Mouse (Mus musculus) midbrain, embryonic 16.5 days (tissue): ENCODE results near the gene Fam53a. TPM values are rescaled to one million over a fixed set of nuclear protein-coding genes. Genes with fewer than 3 reads are reported as not detected.

Experiments
- ATAC-seq: fragments of 200-750 bp; cut with Nextera tagmentation; 2 replicates; pipeline ENCODE4 v1.8.0; 2017; ENCODE audit warnings: moderate TSS enrichment
- H3K27ac ChIP-seq: fragments of 300-500 bp; sonication (generic); 2 replicates; pipeline ENCODE4 v1.5.1; 2014; ENCODE audit warnings: mild to moderate bottlenecking, low read length, mixed read lengths
- H3K27me3 ChIP-seq: fragments of 300-500 bp; sonication (generic); 2 replicates; pipeline ENCODE4 v1.6.1; 2014; ENCODE audit warnings: low read depth, low read length, mixed read lengths; ENCODE audit not compliant: control insufficient read depth, insufficient read depth
- H3K36me3 ChIP-seq: fragments of 300-500 bp; sonication (generic); 2 replicates; pipeline ENCODE4 v1.6.1; 2014; ENCODE audit warnings: mild to moderate bottlenecking, low read length, moderate library complexity, mixed read lengths; ENCODE audit not compliant: control insufficient read depth, insufficient read depth
- H3K4me1 ChIP-seq: fragments of 300-500 bp; sonication (generic); 2 replicates; pipeline ENCODE4 v1.6.1; 2014; ENCODE audit warnings: mild to moderate bottlenecking, low read length, mixed read lengths; ENCODE audit not compliant: control insufficient read depth, insufficient read depth
- H3K4me2 ChIP-seq: fragments of 300-500 bp; sonication (generic); 2 replicates; pipeline ENCODE4 v1.6.1; 2014; ENCODE audit warnings: mild to moderate bottlenecking, low read length, mixed read lengths
- H3K4me3 ChIP-seq: fragments of 300-500 bp; sonication (generic); 2 replicates; pipeline ENCODE4 v1.5.1; 2014; ENCODE audit warnings: low read depth, mild to moderate bottlenecking, low read length, moderate library complexity, mixed read lengths
- H3K9ac ChIP-seq: fragments of 300-500 bp; sonication (generic); 2 replicates; pipeline ENCODE4 v1.6.1; 2014; ENCODE audit warnings: low read depth, low read length, mixed read lengths
- H3K9me3 ChIP-seq: fragments of 300-500 bp; sonication (generic); replicated peaks from 2 replicates; pipeline ENCODE4 v1.6.1; 2014; ENCODE audit warnings: mild to moderate bottlenecking, low read length, mixed read lengths; ENCODE audit not compliant: control insufficient read depth, poor library complexity, severe bottlenecking
- WGBS: fragments of 180-500 bp; shearing (Covaris S2); extraction: QIAGEN DNeasy Blood & Tissue Kit; methylation state at CpG from one replicate; pipeline ENCODE4 v1.1.7; 2014; 5-methylcytosine and 5-hydroxymethylcytosine counted together
- polyA plus RNA-seq: library from polyadenylated mRNA; unstranded; fragments of >200 nt; fragmentation: Nextera tagmentation; extraction: Ambion mirVana; gene quantifications from 2 replicates; pipeline ENCODE4 v1.2.1, GENCODE M21; 2015

The Fam53a gene
- polyA plus RNA-seq, 1 experiment from 2014 or later: 30.3 TPM

DNA sequence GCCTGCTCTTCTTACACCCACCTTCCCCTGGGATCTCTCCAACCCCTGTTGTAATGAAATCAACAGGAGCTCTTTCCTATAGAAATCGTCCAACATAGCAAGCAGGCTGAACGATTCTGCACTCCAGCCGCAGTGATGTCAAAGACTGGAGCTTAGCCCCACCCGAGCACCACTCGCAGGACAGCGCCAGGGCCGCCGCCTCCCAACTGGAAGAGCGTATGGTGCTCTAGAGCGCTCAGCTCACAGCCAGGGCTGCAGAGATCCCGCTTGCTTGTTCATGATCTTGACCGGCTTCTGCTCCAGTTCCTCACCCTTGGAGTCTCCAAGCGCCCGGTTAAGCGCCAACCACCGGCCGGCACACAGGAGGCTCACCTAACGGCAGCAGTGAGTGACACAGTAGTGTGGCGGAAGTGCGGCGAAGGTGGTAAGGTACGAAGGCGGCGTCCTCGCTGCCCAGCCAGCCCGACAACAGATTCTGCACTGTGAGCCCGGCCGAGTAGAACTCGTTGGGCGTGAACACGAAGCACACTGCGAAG, 27.9 kb upstream of the Fam53a start:
- peak; percentile 41 for ATAC-seq

DNA sequence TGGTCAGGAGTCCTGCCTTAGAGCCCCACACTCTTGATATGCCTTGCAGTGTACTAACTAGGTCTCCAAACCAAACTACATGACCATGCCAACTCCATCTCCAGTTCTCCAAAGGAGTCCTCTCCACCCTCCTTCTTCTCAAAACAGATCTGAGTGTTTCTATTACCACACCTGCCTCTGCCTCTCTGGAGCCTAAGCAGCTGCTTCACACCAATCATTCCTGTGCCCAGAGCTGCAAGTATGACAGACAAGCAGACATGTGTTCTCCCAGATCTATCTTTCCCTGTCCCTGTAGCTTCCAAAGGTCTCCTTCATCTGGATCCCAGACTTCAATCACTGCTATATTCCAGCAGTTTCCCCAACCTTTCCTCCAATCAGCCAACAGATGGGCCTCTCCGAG, 27.3 kb upstream of the Fam53a start:
- H3K27ac ChIP-seq: no peak overlapping the region
- WGBS: 65% methylated on average over 1 of the region's 1 CpGs
- H3K4me2 ChIP-seq: peak overlapping the region; percentile 68
- H3K27me3 ChIP-seq: no peaks in the 10 kb centered on the region
- peak overlapping the region; percentile 82 for H3K9ac ChIP-seq
- H3K36me3 ChIP-seq: peaks cover 6% of the 10 kb centered on the region; the same call in 1 of the 2 replicates
- no peak for ATAC-seq
- peaks cover 29% of the 10 kb centered on the region for H3K4me1 ChIP-seq
- peak overlapping the region; percentile 63 for H3K4me3 ChIP-seq
- no peaks in the 10 kb centered on the region for H3K9me3 ChIP-seq

More for the DNA sequence above, 27.9 kb upstream of the Fam53a start:
- H3K9me3 ChIP-seq: no peaks in the 10 kb centered on the region
- peak overlapping the region; percentile 98 for H3K27ac ChIP-seq
- peaks cover 6% of the 10 kb centered on the region; the same call in 1 of the 2 replicates for H3K36me3 ChIP-seq
- under 1% methylated on average over 32 of the region's 32 CpGs for WGBS
- peak overlapping the region; percentile 68 for H3K4me2 ChIP-seq
- H3K4me1 ChIP-seq: peaks cover 29% of the 10 kb centered on the region
- H3K4me3 ChIP-seq: peak overlapping the region; percentile 63
- H3K27me3 ChIP-seq: no peaks in the 10 kb centered on the region
- peak overlapping the region; percentile 82 for H3K9ac ChIP-seq

GRCm38 (mm10) chr5:33655251-33655840, 25.9 kb upstream of the Fam53a start:
- Histone ChIP-seq H3K9me3 (no peaks in the 10 kb centered on the region), H3K4me3 (no peak overlapping the region), H3K36me3 (peaks cover 6% of the 10 kb centered on the region; the same call in 1 of the 2 replicates), H3K27ac (no peak overlapping the region), H3K9ac (no peak overlapping the region), H3K27me3 (no peaks in the 10 kb centered on the region), H3K4me1 (peaks cover 39% of the 10 kb centered on the region), H3K4me2 (no peak overlapping the region)
- no peak for ATAC-seq
- 96% methylated on average over 10 of the region's 10 CpGs for WGBS

GRCm38 (mm10) chr5:33654424-33654823, 25.0 kb upstream of the Fam53a start:
- Histone ChIP-seq H3K36me3 (peaks cover 6% of the 10 kb centered on the region; the same call in 1 of the 2 replicates), H3K9me3 (no peaks in the 10 kb centered on the region), H3K27me3 (no peaks in the 10 kb centered on the region), H3K4me1 (peaks cover 42% of the 10 kb centered on the region), H3K4me2 (no peak overlapping the region), H3K9ac (no peak overlapping the region), H3K4me3 (no peak overlapping the region), H3K27ac (no peak overlapping the region)
- no peak for ATAC-seq
- WGBS: 92% methylated on average over 13 of the region's 13 CpGs

- Histone ChIP-seq H3K27ac (peak overlapping the region; percentile 98), H3K9ac (peak overlapping the region; percentile 79), H3K4me2 (peak overlapping the region; percentile 70), H3K4me3 (peak overlapping the region; percentile 80), H3K4me1 (peaks cover 33% of the 10 kb centered on the region), H3K9me3 (no peaks in the 10 kb centered on the region), H3K27me3 (no peaks in the 10 kb centered on the region), H3K36me3 (peaks cover 6% of the 10 kb centered on the region; the same call in 1 of the 2 replicates)
- no peak; the same call in 1 of the 2 replicates for ATAC-seq
- 3% methylated on average over 9 of the region's 9 CpGs for WGBS
Measured at GRCm38 (mm10) chr5:33652783-33653173, 23.3 kb upstream of the Fam53a start.

- Histone ChIP-seq H3K4me1 (peaks cover 33% of the 10 kb centered on the region), H3K4me3 (peak within 1 kb of the TSS; percentile 80), H3K9me3 (no peaks in the 10 kb centered on the region), H3K27ac (peak within 1 kb of the TSS; percentile 98), H3K4me2 (peak within 1 kb of the TSS; percentile 70), H3K9ac (peak within 1 kb of the TSS; percentile 79), H3K36me3 (peaks cover 8% of the 10 kb centered on the region; the same call in 1 of the 2 replicates), H3K27me3 (no peaks in the 10 kb centered on the region)
- WGBS: under 1% methylated on average over 82 of the region's 82 CpGs
- peak; percentile 96 for ATAC-seq
Measured at GRCm38 (mm10) chr5:33651921-33652782, 22.7 kb upstream of the Fam53a start, which contains the start of gene Slbp. Gene Slbp, minus strand, starts transcription at chr5:33652574.

DNA sequence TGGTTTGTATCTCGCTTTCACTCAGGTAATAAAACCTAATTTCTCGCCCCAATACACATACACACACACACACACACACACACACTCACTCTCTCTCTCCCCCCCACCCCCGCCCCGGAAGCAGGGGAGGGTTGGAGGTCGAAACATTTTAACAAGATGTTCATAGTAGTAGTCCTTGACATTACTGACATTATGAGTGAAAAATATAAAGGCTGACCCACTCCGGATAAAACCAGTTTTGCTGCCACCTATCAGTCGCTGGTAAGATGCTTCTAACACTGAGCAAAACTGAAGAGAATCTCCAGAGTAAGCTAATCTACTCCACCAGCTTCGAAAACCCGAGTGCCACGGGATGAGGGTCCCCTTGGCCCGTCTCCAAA, 22.1 kb upstream of the Fam53a start:
- Histone ChIP-seq H3K4me3 (peak overlapping the region; percentile 80), H3K9ac (peak overlapping the region; percentile 79), H3K4me2 (peak overlapping the region; percentile 70), H3K4me1 (peaks cover 27% of the 10 kb centered on the region), H3K27me3 (no peaks in the 10 kb centered on the region), H3K27ac (peak overlapping the region; percentile 98), H3K9me3 (no peaks in the 10 kb centered on the region), H3K36me3 (peaks cover 8% of the 10 kb centered on the region; the same call in 1 of the 2 replicates)
- 0% methylated on average over 11 of the region's 11 CpGs for WGBS
- peak; percentile 4; the same call in 1 of the 2 replicates for ATAC-seq

GRCm38 (mm10) chr5:33651017-33651416, 21.6 kb upstream of the Fam53a start:
- peak overlapping the region; percentile 98 for H3K27ac ChIP-seq
- H3K4me2 ChIP-seq: peak overlapping the region; percentile 70
- H3K9ac ChIP-seq: peak overlapping the region; percentile 79
- peak overlapping the region; percentile 80 for H3K4me3 ChIP-seq
- WGBS: 20% methylated on average over 2 of the region's 2 CpGs
- H3K4me1 ChIP-seq: peaks cover 22% of the 10 kb centered on the region
- H3K27me3 ChIP-seq: no peaks in the 10 kb centered on the region
- H3K9me3 ChIP-seq: no peaks in the 10 kb centered on the region
- H3K36me3 ChIP-seq: peaks cover 8% of the 10 kb centered on the region; the same call in 1 of the 2 replicates
- ATAC-seq: no peak
